Mouse (Mus musculus) liver, postnatal 0 days (tissue): ENCODE results near the gene Gle1.

Experiments used
- CTCF ChIP-seq: sonication (generic); IDR thresholded peaks from 2 replicates; pipeline ENCODE4 v1.5.1; 2016; ENCODE audit warnings: antibody characterized with exemption, low read depth
- EP300 ChIP-seq: IDR thresholded peaks from 2 replicates; pipeline ENCODE4 v1.6.1; 2016; ENCODE audit warnings: antibody characterized with exemption, low read depth, mild to moderate bottlenecking

DNA sequence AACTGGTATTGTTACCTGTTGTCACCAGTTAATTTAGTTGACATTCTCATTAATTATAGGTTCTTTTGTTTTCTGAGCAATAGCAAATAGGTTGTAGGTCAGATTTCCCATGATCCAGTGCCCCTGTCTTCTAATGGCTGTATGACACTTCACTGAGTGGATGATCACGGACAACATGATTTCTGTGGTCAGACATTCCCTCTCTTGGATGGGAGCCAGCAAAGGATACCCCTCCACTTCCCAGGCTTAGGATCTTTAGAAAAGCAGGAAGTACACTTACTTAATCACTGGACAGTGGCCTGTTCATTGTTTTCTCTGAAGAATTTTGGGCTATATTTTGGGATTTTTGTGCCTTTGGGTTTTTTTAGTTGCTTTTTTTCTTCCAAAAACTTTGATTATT is 73.9 kb downstream of the Gle1 start:
- TF ChIP-seq EP300 = no peak
- TF ChIP-seq CTCF = no peak
